Mouse (Mus musculus) right cerebral cortex, postnatal 4 days (tissue): ENCODE results near the gene Scgb2b20.
"Not testable (repeated sequence)": the region's sequence is repeated elsewhere in the genome, so short reads cannot be mapped to it uniquely, and the experiment has no call there.

Source experiments
- DNase-seq: peaks from one replicate; pipeline ENCODE4 v3.0.0-alpha.2; 2022

The Scgb2b20 gene

GRCm38 (mm10) chr7:33366222-33366621 is at the start of gene Scgb2b20:
TSS of gene Scgb2b20 (minus strand) at chr7:33366322.
- not testable (repeated sequence) for DNase-seq

DNA sequence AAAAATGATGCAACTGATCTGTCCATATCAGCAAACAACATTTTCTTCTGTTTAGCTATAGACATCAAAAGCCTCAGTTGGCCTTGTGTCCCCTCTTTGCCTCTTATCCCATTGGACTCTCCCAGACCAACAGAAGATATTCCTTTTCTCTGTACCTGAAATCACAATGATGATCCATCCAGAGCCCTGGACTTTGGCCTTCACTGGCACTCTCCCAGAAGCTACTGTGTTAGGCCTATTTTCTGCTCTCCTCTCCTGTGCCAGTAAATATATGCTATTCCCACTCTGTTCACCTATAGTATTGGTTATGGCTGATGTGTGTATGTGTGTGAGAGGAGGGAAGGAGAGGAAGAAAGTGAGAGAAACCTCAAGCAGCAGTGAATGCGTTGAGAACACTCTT is 43.6 kb upstream of the Scgb2b20 start:
- DNase-seq = not testable (repeated sequence)

GRCm38 (mm10) chr7:33401650-33402049 is 35.5 kb upstream of the Scgb2b20 start:
- no peak for DNase-seq

DNA sequence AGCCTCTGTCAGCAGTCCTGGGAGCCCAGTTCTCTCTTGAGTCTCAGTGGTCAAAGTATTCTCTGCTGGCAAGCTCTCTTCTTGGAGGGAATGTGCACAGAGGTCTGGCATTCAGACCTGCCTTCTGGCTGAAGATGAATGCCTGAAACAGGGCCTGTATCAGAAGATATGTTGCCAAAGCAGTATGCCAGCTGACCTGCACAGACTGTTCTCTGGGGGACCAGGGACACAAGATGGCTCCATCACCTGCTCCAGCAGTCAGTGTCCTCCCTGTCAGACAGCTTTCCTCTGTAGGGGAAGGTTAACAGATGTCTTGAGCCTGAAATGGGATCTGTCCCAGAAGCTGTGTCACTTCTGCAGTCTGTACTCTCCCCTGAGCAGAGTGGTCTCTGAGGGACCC is 33.6 kb upstream of the Scgb2b20 start:
- DNase-seq = not testable (repeated sequence)

DNA sequence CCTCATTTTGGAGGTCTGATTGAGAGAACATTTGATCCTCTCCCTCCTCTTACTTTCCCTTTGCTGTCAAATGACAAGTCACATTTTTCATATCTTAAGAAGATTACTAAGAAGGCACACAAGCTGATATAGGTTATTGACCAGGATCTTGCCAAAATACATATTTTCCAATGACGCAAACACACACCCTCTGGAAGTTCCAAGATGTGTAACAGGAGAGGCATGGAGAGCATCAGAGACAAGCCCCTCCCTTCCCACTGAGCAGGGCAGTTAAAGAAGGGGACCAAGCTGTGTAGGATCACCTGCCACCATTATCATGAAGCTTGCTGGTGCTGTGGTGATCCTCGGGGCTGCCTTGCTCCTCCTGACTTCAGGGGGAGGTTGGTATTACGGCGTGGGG is 6.8 kb upstream of the Scgb2b20 start, which contains the start of gene Scgb1b20:
Gene Scgb1b20, plus strand, starts transcription at position 301 of the 400 bp plus-strand sequence.
- DNase-seq = not testable (repeated sequence)
